Mouse (Mus musculus) left cerebral cortex, adult 2 months (tissue): ENCODE data around the gene Bnip2. TPM values are rescaled to one million over a fixed set of nuclear protein-coding genes. Genes with fewer than 3 reads are reported as not detected.
"Not testable (repeated sequence)": the region's sequence is repeated elsewhere in the genome, so short reads cannot be mapped to it uniquely, and the experiment has no call there.

Experiments
- DNase-seq, 2 experiments: peaks; one replicate each; pipeline ENCODE4 v3.0.0; 2021 to 2022; ENCODE audit warnings: low spot score in 2 of 2, mixed read lengths in 1 of 2; ENCODE audit errors: extremely low spot score in 1 of 2
- H3K27ac ChIP-seq: fragments of 200-600 bp; 2 replicates; pipeline ENCODE4 v1.8.1; 2022
- H3K4me3 ChIP-seq: fragments of 200-600 bp; 2 replicates; pipeline ENCODE4 v1.8.1; 2022
- CTCF ChIP-seq: fragments of 200-600 bp; IDR thresholded peaks from 2 replicates; pipeline ENCODE4 v1.8.1; 2022; ENCODE audit warnings: antibody characterized with exemption, mild to moderate bottlenecking, moderate library complexity
- intact Hi-C: fragments of 180-260 bp; cut with DNase I; formaldehyde crosslinking; loops from one replicate; pipeline ENCODE4 v1.15.1; 2025
- total RNA-seq, 2 experiments: library from RNA; stranded (reverse); gene quantifications; 2 replicates each; pipeline ENCODE4 v1.2.3; 2021

Gene Bnip2
- total RNA-seq, 2 experiments from 2014 or later: 42.9 to 43.2 TPM

DNA sequence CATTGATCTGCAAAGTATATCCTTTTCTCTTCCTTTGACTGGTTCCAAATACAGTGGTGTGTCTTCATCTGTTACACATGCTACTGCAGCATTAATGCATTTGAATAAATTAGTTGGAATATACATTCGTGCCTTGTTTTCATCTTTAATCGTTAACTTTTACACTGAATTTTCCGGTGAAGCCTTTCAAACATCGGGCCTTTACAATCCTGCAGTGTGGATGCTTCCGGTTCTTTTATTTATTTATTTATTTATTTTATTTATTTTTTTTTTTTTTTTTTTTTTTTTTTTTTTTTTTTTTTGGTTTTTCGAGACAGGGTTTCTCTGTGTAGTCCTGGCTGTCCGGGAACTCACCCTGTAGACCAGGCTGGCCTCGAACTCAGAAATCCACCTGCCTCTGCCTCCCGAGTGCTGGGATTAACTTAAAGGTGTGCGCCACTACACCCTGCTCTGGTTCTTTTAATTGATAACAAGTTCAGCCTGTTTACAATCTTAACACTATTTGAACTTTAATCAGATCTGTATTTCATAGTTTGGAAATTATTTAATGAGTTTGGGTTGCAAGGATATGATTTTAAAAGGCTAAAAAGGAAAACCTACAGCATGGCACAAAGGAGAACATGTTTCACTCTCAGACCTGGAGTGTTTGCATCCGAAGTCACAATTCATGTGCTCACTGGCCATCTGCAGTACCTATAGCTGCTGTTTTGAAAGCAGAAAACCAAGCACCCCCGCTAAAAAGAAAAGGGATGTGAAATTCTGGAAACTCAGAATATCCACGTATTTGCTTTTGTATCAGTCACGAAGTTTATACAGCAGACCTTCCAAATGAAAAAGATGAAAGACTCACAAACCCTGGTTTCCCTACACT is 22.5 kb downstream of the Bnip2 start:
- H3K27ac ChIP-seq: peak overlapping the region; percentile 48; the same call in 1 of the 2 replicates
- H3K4me3 ChIP-seq: peak overlapping the region; percentile 94
- DNase-seq: no peak
- TF ChIP-seq CTCF: no peak
- intact Hi-C loops: loop anchor here (10.0 kb wide), 1 partner anchor 493 kb away; the partner anchor contains the start of gene Rnf111

DNA sequence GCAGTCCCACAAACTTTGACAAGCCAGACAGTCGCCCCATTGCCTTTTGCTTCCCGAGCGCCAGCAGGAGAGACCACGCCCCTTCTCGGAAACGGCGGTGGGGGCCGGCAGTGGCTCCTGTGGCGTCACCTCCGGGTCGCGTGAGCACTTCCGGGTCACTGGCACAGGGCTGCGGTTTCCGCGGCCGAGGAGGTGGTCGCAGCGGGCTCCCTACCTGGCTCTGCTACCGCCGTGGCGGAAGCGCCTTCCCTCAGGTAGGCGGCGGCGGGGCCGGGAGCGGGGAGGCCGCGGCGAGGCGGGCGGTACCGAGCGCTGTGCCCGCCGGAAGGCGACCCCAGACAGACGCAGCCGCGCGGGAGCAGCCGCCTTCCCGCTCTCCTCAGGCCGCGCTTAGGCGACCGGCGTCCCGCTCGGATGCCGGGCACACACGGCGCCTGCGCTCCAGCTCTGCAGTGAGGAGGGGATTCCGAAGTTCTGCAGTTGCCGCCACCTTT is 23.2 kb downstream of the Bnip2 start, which contains the start of gene Gtf2a2:
Gene Gtf2a2 (plus strand): TSS at position 143 of the 494 bp plus-strand sequence.
- Histone ChIP-seq H3K27ac (peak within 1 kb of the TSS; percentile 87), H3K4me3 (peak within 1 kb of the TSS; percentile 94)
- DNase-seq: peak; percentile 91 to 94
- intact Hi-C loops: loop anchor here (10.0 kb wide), 1 partner anchor 492 kb away; the partner anchor contains the start of gene Rnf111
- no peak for TF ChIP-seq CTCF

GRCm38 (mm10) chr9:70015632-70016031 is 26.4 kb downstream of the Bnip2 start:
- intact Hi-C loops: loop anchor here (5.0 to 10.0 kb wide), 3 partner anchors 67 to 489 kb away; partner anchors contain the start of gene Rnf111
- H3K27ac ChIP-seq: no peak overlapping the region
- no peak overlapping the region for H3K4me3 ChIP-seq
- no peak for TF ChIP-seq CTCF
- DNase-seq: no peak

DNA sequence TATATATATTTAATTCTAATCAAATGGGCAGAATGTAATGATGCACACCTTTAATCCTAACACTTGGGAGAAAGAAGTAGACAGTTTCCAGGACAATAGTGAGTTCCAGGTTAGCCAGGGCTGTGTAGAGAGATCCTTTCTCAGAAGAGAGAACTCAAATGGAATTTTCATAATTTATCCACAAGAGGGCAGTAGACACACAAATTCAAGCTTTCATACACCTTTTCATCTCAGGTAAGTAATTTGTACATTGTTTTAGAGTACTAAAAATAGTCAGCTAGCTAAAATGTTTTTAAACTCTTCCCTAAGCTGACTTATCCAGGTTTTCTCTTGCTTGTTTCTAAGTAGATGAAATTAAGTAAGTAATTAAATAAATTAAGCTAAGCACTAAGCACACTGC is 29.6 kb downstream of the Bnip2 start:
- TF ChIP-seq CTCF: peak; percentile 73
- Histone ChIP-seq H3K27ac (no peak overlapping the region), H3K4me3 (no peak overlapping the region)
- DNase-seq: no peak
- intact Hi-C loops: loop anchor here (5.0 to 10.0 kb wide), 3 partner anchors 63 to 486 kb away; partner anchors contain the start of gene Rnf111

- DNase-seq: no peak
- no peak overlapping the region for H3K4me3 ChIP-seq
- no peak for TF ChIP-seq CTCF
- no peak overlapping the region for H3K27ac ChIP-seq
- intact Hi-C loops: no loop called here
These were observed 32.3 kb downstream of the Bnip2 start for GRCm38 (mm10) chr9:70021610-70022009.

DNA sequence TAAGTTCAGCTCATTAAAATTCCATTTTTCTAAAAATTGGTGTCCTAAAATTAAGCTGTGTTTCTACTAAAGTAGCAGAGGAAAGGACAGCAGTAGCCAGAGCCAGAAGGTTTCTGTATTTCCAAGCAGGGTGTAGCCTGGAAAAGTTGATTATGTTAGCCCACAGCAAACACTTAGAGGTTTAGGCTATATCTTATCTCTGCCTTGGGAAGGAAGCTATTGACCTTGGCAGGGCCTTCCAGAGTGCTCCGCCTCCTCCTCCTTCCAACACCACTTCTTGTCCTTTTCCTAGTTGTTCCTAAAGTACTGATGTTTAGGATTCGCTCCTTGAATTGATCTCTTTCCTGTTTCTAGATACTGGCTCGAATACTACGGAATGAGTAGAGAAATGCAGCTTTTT is 32.8 kb downstream of the Bnip2 start:
- no peak for TF ChIP-seq CTCF
- intact Hi-C loops: no loop called here
- Histone ChIP-seq H3K27ac (no peak overlapping the region), H3K4me3 (no peak overlapping the region)
- DNase-seq: no peak

DNA sequence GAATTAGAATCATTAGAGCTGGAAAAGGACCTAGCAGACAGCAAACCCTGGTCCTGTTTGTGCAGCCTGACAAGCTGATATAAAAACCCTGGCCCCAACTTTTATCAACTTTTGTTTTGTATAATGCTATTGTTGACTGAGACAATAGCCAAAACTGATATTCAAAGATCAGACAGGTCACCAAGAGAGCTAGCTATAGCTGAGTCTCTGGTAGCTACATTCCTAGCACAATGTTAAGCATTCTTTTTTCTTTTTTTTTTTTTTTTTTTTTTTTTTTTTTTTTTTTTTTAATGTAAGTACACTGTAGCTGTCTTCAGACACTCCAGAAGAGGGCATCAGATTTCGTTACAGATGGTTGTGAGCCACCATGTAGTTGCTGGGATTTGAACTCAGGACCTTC is 34.3 kb downstream of the Bnip2 start:
- H3K27ac ChIP-seq, intact Hi-C loops, H3K4me3 ChIP-seq, DNase-seq: not testable (repeated sequence)

DNA sequence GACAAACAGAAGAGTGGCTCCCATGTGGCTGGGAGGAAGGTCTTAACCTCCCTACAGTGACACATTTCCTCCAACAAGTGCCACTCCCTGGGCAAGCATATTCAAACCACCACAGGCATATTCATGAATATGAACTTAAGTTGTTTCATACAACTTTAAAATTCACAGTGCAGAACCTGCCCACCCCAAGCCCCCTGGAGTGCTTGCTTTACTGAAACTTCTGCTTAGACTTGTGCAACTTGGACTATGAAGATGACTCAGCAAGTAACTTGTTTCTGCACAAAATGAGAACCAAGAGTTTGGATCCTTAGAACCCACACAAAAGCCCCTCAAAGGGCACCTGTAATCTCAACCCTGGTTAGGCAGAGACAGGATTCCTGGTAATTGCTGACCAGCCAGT is 35.4 kb downstream of the Bnip2 start:
- H3K4me3 ChIP-seq: no peak overlapping the region
- no peak for DNase-seq
- intact Hi-C loops: loop anchor here (5.0 kb wide), 1 partner anchor 48 kb away; no protein-coding TSS in a partner anchor
- TF ChIP-seq CTCF: no peak
- no peak overlapping the region for H3K27ac ChIP-seq

GRCm38 (mm10) chr9:70025365-70026012 is 36.2 kb downstream of the Bnip2 start:
- Histone ChIP-seq H3K4me3 (no peak overlapping the region), H3K27ac (no peak overlapping the region)
- DNase-seq: no peak
- intact Hi-C loops: loop anchor here (5.0 kb wide), 1 partner anchor 47 kb away; no protein-coding TSS in a partner anchor
- TF ChIP-seq CTCF: no peak

DNA sequence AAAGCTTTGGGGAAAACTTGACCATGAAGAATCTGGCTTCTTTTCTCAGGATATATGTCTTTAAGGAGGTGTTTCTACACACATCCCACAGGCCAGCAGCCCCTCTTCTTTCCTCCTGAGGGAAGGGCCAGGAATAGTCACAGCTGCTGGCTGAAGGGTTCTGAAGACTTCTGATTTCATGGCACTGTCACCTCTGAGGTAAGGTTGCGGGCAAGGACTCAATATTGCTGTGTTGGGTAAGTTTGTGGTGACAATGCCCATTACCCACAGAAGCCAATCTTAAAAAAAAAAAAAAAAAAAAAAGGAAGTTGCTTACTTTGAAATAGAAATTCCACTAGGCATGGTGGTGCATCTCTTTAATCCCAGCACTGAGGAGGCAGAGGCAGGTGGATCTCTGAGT is 42.9 kb downstream of the Bnip2 start:
- intact Hi-C loops: no loop called here
- TF ChIP-seq CTCF: no peak

GRCm38 (mm10) chr9:70033056-70033455 is 43.8 kb downstream of the Bnip2 start:
- DNase-seq: no peak
- H3K27ac ChIP-seq: no peak overlapping the region
- intact Hi-C loops: no loop called here

More for the DNA sequence above, 42.9 kb downstream of the Bnip2 start:
- Histone ChIP-seq H3K27ac (no peak overlapping the region), H3K4me3 (no peak overlapping the region)
- DNase-seq: no peak

DNA sequence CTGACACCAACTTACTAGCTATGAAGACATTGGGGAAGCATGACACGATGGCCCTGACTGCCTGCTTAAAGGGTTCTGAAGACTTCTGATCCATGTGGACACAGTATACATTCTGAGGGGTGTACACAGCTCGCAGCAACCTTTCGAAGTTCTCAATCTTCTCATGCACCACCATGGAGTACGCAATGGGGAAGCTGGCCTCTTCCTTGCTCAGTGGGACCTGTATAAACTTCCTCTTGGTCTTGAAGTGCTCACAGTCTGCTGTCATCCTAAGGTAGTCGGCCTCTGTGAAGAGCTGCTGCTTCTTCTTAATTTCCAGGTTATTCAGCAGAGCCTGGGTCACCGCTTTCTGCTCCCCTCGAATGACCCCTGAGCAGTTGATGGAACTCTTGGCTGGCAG is 45.4 kb downstream of the Bnip2 start:
- intact Hi-C loops: no loop called here
- DNase-seq: no peak
- H3K4me3 ChIP-seq: no peak overlapping the region
- no peak overlapping the region for H3K27ac ChIP-seq
- TF ChIP-seq CTCF: no peak

More at GRCm38 (mm10) chr9:70033056-70033455, 43.8 kb downstream of the Bnip2 start:
- no peak overlapping the region for H3K4me3 ChIP-seq
- TF ChIP-seq CTCF: no peak
